Mouse (Mus musculus) CH12.LX (cell line): ENCODE results near the gene Vill.

Source experiments
- NELFE ChIP-seq: IDR thresholded peaks from 2 replicates; pipeline ENCODE4 v1.6.1; 2011; ENCODE audit warnings: low read depth, low read length, improper control_type of control experiment
- TBP ChIP-seq: conservative IDR thresholded peaks from 2 replicates; pipeline ENCODE4 v1.6.1; 2011; ENCODE audit warnings: low read depth, low read length, improper control_type of control experiment

- TF ChIP-seq TBP (no peak), NELFE (no peak)
Measured at GRCm38 (mm10) chr9:119100177-119100898, 47.8 kb downstream of the Vill start.
